Mouse (Mus musculus) stomach, embryonic 14.5 days (tissue): ENCODE results near the gene Sart1. TPM values are rescaled to one million over a fixed set of nuclear protein-coding genes. Genes with fewer than 3 reads are reported as not detected.
A peak's percentile ranks its signal among the peaks of the same experiment; 100 is the strongest.
"Not testable (repeated sequence)": the region's sequence is repeated elsewhere in the genome, so short reads cannot be mapped to it uniquely, and the experiment has no call there.

ENCODE experiments used
- ATAC-seq: fragments of 200-750 bp; cut with Nextera tagmentation; 2 replicates; pipeline ENCODE4 v1.8.0; 2017; ENCODE audit warnings: low read depth, moderate TSS enrichment; ENCODE audit not compliant: insufficient number of reproducible peaks, insufficient read depth, low FRiP score
- H3K27ac ChIP-seq: fragments of 300-500 bp; sonication (generic); 2 replicates; pipeline ENCODE4 v1.5.1; 2014; ENCODE audit warnings: mild to moderate bottlenecking, low read length, moderate library complexity, mixed read lengths
- H3K27me3 ChIP-seq: fragments of 300-500 bp; sonication (generic); 2 replicates; pipeline ENCODE4 v1.6.1; 2014; ENCODE audit warnings: low read length, control low read depth, mixed read lengths; ENCODE audit not compliant: control insufficient read depth, insufficient read depth
- H3K36me3 ChIP-seq: fragments of 300-500 bp; sonication (generic); 2 replicates; pipeline ENCODE4 v1.6.1; 2014; ENCODE audit warnings: mild to moderate bottlenecking, control low read depth, low read length, moderate library complexity, mixed read lengths; ENCODE audit not compliant: control insufficient read depth, insufficient read depth
- H3K4me1 ChIP-seq: fragments of 300-500 bp; sonication (generic); 2 replicates; pipeline ENCODE4 v1.6.1; 2014; ENCODE audit warnings: low read length, control low read depth, mixed read lengths; ENCODE audit not compliant: control insufficient read depth, insufficient read depth
- H3K4me2 ChIP-seq: fragments of 300-500 bp; sonication (generic); replicated peaks from 2 replicates; pipeline ENCODE4 v1.6.1; 2014; ENCODE audit warnings: low read depth, low read length, control low read depth
- H3K4me3 ChIP-seq: fragments of 300-500 bp; sonication (generic); 2 replicates; pipeline ENCODE4 v1.5.1; 2014; ENCODE audit warnings: low read depth, low read length, control low read depth
- H3K9ac ChIP-seq: fragments of 300-500 bp; sonication (generic); replicated peaks from 2 replicates; pipeline ENCODE4 v1.6.1; 2014; ENCODE audit warnings: low read depth, mild to moderate bottlenecking, control low read depth, low read length, moderate library complexity, mixed read lengths
- H3K9me3 ChIP-seq: fragments of 300-500 bp; sonication (generic); 2 replicates; pipeline ENCODE4 v1.6.1; 2016; ENCODE audit warnings: low read depth, low read length, control low read depth; ENCODE audit not compliant: control insufficient read depth
- WGBS: fragments of 180-500 bp; shearing (Covaris S2); extraction: QIAGEN DNeasy Blood & Tissue Kit; methylation state at CpG from one replicate; pipeline ENCODE4 v1.1.7; 2014; 5-methylcytosine and 5-hydroxymethylcytosine counted together
- polyA plus RNA-seq: library from polyadenylated mRNA; unstranded; fragments of >200 nt; fragmentation: Nextera tagmentation; extraction: Ambion mirVana; gene quantifications from 2 replicates; pipeline ENCODE4 v1.2.1, GENCODE M21; 2014

The Sart1 gene
- polyA plus RNA-seq, 1 experiment from 2014 or later = 56.3 TPM

DNA sequence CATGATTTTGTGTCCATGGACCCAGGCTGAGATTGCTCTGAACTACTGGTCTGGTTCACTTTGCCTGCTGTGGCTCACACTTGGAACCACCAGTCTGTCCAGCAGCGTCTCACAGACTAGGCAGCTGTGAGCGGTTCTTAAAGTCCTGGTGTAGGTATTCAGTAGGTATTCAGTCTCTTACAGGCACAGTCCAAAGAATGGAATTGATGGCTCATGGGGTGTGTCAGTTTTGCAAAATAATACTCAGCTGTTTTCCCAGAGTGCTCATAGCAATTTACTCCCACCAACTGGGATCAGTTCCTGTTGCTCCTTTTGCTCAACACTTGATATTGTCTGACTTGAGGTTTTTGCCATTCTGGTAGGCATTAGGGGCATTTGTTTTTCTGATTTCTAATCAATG is 26.3 kb downstream of the Sart1 start:
- H3K9me3 ChIP-seq = no peaks in the 10 kb centered on the region
- 72% methylated on average over 2 of the region's 2 CpGs for WGBS
- no peak overlapping the region for H3K4me3 ChIP-seq
- H3K27ac ChIP-seq = no peak overlapping the region
- no peaks in the 10 kb centered on the region for H3K27me3 ChIP-seq
- peaks cover 7% of the 10 kb centered on the region for H3K4me1 ChIP-seq
- no peak for ATAC-seq
- H3K4me2 ChIP-seq = no peak overlapping the region
- H3K36me3 ChIP-seq = peaks cover 14% of the 10 kb centered on the region
- H3K9ac ChIP-seq = no peak overlapping the region

DNA sequence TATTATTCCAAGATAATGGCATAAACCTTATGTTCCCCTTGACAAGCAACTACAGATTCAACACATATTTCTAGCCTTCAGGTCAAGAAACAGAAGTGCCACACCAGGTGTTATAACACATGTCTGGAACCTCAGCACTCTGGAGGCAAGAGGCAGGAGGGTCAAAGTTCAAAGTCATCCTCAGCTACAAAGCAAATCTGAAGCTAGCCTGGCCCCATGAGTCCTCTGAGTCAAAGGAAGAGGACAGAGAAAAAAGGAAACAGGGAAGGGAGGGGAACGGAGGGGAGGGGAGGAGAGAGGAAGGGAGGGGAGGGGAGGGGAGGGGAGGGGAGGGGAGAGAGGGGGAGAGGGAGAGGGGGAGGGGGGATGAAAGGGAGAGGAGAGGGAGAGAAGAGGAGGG is 32.4 kb downstream of the Sart1 start:
- ATAC-seq = no peak
- H3K27me3 ChIP-seq = no peaks in the 10 kb centered on the region
- no peak overlapping the region for H3K9ac ChIP-seq
- no peak overlapping the region for H3K27ac ChIP-seq
- no peaks in the 10 kb centered on the region for H3K36me3 ChIP-seq
- H3K9me3 ChIP-seq = no peaks in the 10 kb centered on the region
- H3K4me3 ChIP-seq = no peak overlapping the region
- WGBS = no CpG with 5 or more reads among the region's 1 CpGs
- no peak overlapping the region for H3K4me2 ChIP-seq
- H3K4me1 ChIP-seq = no peaks in the 10 kb centered on the region

GRCm38 (mm10) chr19:5353609-5354008 is 34.9 kb downstream of the Sart1 start:
- peaks cover 6% of the 10 kb centered on the region; the same call in 1 of the 2 replicates for H3K4me1 ChIP-seq
- no peaks in the 10 kb centered on the region for H3K27me3 ChIP-seq
- H3K9me3 ChIP-seq = no peaks in the 10 kb centered on the region
- no peak overlapping the region for H3K9ac ChIP-seq
- 59% methylated on average over 2 of the region's 2 CpGs for WGBS
- no peak overlapping the region for H3K4me3 ChIP-seq
- no peak overlapping the region for H3K27ac ChIP-seq
- no peaks in the 10 kb centered on the region for H3K36me3 ChIP-seq
- ATAC-seq = no peak
- no peak overlapping the region for H3K4me2 ChIP-seq

- H3K4me3 ChIP-seq = peak within 1 kb of the TSS; percentile 27
- peak within 1 kb of the TSS; percentile 60 for H3K4me2 ChIP-seq
- H3K27me3 ChIP-seq, H3K4me1 ChIP-seq, H3K27ac ChIP-seq, H3K36me3 ChIP-seq, ATAC-seq, H3K9me3 ChIP-seq: not testable (repeated sequence)
- H3K9ac ChIP-seq = peak within 1 kb of the TSS; percentile 46; the same call in 1 of the 2 replicates
- WGBS = 65% methylated on average over 6 of the region's 6 CpGs
Measured at GRCm38 (mm10) chr19:5349502-5349873, 39.0 kb downstream of the Sart1 start, which contains the start of gene Cst6. Cst6 (minus strand) TSS chr19:5349574.

DNA sequence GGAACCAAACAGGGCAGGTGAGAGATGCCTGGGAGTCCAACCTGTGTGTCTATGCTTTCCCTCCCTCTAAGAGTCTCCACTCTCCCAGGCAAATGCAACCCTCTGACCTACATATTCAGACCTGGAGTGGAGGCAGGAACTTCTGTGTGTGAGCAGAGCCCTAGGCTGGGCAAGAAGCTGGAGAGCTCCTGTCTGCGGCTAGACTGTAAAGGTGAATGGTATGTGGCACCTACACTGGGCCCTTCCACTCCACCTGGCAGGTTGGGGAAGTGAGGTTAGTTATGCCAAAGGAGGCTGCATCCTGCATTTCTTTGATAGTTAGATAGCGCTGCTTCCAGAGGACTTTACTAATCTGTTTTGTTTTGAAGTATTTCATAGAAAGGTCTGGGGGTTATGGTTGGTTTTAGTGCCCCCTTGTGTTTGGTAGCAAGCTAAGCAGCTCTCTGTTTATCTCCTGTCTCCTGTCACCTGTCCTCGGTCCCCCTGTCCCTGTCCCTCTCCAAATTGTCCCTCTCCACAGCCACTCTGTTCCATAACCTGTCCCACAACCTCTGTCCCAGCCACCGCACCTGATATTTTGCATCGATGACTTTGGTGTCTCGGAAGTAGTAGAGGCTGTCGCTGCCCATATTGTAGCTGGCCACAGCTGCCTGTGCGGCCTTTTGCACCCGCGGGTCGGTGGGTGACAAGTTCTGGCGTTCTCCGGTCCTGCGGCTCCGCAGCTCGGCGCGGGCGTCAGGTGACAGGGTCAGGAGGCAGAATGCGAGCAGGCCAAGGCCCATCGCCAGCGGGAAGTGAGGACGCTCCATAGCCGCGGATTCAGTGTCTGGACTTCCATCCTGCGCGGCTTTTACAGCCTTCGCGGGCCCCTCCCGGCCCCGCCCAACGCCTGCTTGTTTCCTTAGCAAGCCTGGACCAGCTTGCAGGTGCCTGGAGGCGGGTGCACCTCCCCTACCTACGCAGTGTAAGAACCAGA is 39.7 kb downstream of the Sart1 start:
- Histone ChIP-seq H3K9me3 (no peaks in the 10 kb centered on the region), H3K27me3 (no peaks in the 10 kb centered on the region), H3K4me1 (peaks cover 6% of the 10 kb centered on the region; the same call in 1 of the 2 replicates), H3K36me3 (no peaks in the 10 kb centered on the region), H3K4me2 (peak overlapping the region; percentile 60), H3K9ac (peak overlapping the region; percentile 46; the same call in 1 of the 2 replicates), H3K27ac (no peak overlapping the region), H3K4me3 (peak overlapping the region; percentile 27)
- WGBS = 6% methylated on average over 34 of the region's 34 CpGs
- 0 out of 2 replicates have a peak, but pooled peaks have one; percentile 33 for ATAC-seq

GRCm38 (mm10) chr19:5348064-5348463 is 40.4 kb downstream of the Sart1 start:
- no peak for ATAC-seq
- no peaks in the 10 kb centered on the region for H3K9me3 ChIP-seq
- no peaks in the 10 kb centered on the region for H3K36me3 ChIP-seq
- H3K4me1 ChIP-seq = peaks cover 6% of the 10 kb centered on the region; the same call in 1 of the 2 replicates
- whole genome bisulfite sequencing = 77% methylated on average over 6 of the region's 6 CpGs
- no peak overlapping the region for H3K27ac ChIP-seq
- no peak overlapping the region for H3K4me2 ChIP-seq
- H3K27me3 ChIP-seq = no peaks in the 10 kb centered on the region
- H3K9ac ChIP-seq = no peak overlapping the region
- no peak overlapping the region for H3K4me3 ChIP-seq

DNA sequence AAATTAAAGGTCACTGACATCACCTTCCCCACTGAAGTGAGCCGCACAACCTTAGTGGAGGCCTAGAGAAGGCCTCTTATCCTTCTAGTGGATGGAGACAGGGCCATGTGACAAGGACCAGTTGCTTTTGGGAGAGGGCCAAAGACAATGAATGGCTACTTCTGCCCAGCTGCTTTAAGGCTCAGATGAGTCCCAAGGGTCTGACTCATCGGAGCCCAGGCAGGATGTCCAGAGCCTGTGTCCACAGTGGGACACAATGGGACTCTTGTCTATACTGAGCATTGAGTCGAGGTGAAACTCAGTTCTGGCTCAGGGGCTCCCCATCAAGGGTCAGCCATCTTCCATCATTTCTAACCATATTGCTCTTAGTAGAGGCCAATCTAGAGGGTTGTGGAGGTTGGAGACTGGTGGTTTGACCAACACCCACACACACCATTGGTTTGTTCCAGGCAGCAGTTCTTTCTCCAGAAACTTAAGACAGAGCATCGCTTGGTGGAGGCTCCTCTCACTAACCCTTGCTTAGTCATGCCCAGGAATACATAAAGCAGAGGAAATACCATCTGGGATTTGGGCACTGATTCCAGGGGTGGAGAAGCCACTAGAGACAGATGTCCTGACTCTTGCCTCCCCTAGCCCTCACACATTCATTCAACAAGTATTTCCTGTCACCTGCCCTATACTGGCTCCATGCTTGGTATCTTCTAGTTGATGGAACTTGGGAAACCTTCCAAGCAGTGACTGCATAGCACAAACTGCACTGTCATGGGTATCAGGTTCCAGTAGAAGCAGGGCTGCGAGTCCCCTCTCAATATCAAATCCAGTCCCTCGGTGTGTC is 43.0 kb downstream of the Sart1 start:
- Histone ChIP-seq H3K4me2 (no peak overlapping the region), H3K27ac (no peak overlapping the region), H3K9me3 (no peaks in the 10 kb centered on the region), H3K9ac (no peak overlapping the region), H3K27me3 (no peaks in the 10 kb centered on the region), H3K4me3 (no peak overlapping the region), H3K36me3 (no peaks in the 10 kb centered on the region), H3K4me1 (peaks cover 6% of the 10 kb centered on the region; the same call in 1 of the 2 replicates)
- no peak for ATAC-seq
- 77% methylated on average over 6 of the region's 6 CpGs for WGBS

DNA sequence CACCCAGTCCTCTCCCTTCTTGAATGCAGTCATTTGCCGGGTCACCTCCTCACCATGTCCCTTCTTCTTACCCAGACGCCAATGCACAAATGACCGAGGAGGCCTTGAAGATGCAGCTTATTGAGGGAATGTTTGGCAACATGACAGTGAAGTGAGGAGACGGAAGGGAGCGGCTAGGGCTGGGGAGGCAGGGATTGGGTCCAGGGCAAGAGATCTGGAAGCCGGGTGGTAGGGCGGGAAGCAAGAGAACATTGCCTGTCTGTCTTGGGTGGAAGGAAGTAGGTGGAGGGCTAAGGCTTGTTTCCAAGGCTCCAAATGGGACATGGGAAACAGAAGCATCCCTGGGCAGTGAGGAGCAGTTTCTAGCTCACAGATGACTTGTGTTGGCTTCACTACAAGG is 47.1 kb downstream of the Sart1 start:
- Histone ChIP-seq H3K4me1 (no peaks in the 10 kb centered on the region), H3K4me3 (no peak overlapping the region), H3K4me2 (no peak overlapping the region), H3K9ac (no peak overlapping the region), H3K27ac (no peak overlapping the region), H3K36me3 (no peaks in the 10 kb centered on the region), H3K27me3 (no peaks in the 10 kb centered on the region), H3K9me3 (no peaks in the 10 kb centered on the region)
- ATAC-seq = no peak
- 87% methylated on average over 7 of the region's 7 CpGs for WGBS
